Mouse (Mus musculus) gastrocnemius, adult 2 months (tissue): Measurements from ENCODE around the gene Sccpdh. TPM values are rescaled to one million over a fixed set of nuclear protein-coding genes. Genes with fewer than 3 reads are reported as not detected.
"Not testable (repeated sequence)": the region's sequence is repeated elsewhere in the genome, so short reads cannot be mapped to it uniquely, and the experiment has no call there.

ENCODE experiments used
- DNase-seq: peaks from one replicate; pipeline ENCODE4 v3.0.0; 2022
- H3K27ac ChIP-seq: fragments of 200-600 bp; 2 replicates; pipeline ENCODE4 v1.8.1; 2022; ENCODE audit warnings: mild to moderate bottlenecking
- H3K4me3 ChIP-seq: fragments of 200-600 bp; 2 replicates; pipeline ENCODE4 v1.8.1; 2022; ENCODE audit warnings: mild to moderate bottlenecking, moderate library complexity
- CTCF ChIP-seq: fragments of 200-600 bp; IDR thresholded peaks from 2 replicates; pipeline ENCODE4 v1.8.1; 2022; ENCODE audit warnings: antibody characterized with exemption, mild to moderate bottlenecking, moderate library complexity
- intact Hi-C: fragments of 180-260 bp; cut with DNase I; formaldehyde crosslinking; loops from one replicate; pipeline ENCODE4 v1.15.1; 2025
- total RNA-seq, 2 experiments: library from RNA; stranded (reverse); gene quantifications; 2 replicates each; pipeline ENCODE4 v1.2.3; 2021

Gene Sccpdh
- total RNA-seq, 2 experiments from 2014 or later: 31.8 to 38.3 TPM

- peak; percentile 95 for TF ChIP-seq CTCF
- no peak overlapping the region for H3K27ac ChIP-seq
- peak overlapping the region; percentile 59 for H3K4me3 ChIP-seq
- intact Hi-C loops: loop anchor here (10.0 kb wide), 2 partner anchors 89 to 199 kb away; no protein-coding TSS in a partner anchor
- peak; percentile 80 for DNase-seq
Observed at GRCm38 (mm10) chr1:179645101-179645979, 22.7 kb upstream of the Sccpdh start.

DNA sequence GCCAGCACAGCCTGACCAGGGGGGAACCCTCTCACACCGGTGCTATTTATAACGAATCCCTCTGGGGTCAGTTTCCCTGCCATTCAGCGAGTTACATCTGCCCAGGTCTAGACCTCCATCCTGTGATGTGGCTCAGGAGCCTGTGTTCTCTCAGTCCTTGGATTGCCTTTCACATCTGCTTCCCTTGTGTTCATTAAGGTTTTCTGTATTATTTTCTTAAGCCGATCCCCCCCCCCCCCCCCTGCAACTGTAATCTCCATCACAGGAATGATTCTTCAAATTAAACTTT is 22.1 kb upstream of the Sccpdh start:
- no peak for TF ChIP-seq CTCF
- intact Hi-C loops: loop anchor here (10.0 kb wide), 2 partner anchors 89 to 199 kb away; no protein-coding TSS in a partner anchor
- DNase-seq: no peak
- Histone ChIP-seq H3K27ac (no peak overlapping the region), H3K4me3 (peak overlapping the region; percentile 59)

- not testable (repeated sequence) for H3K4me3 ChIP-seq, DNase-seq, H3K27ac ChIP-seq
- intact Hi-C loops: loop anchor here (10.0 kb wide), 2 partner anchors 86 to 196 kb away; no protein-coding TSS in a partner anchor
Observed at GRCm38 (mm10) chr1:179648678-179649077, 19.3 kb upstream of the Sccpdh start.

- DNase-seq: no peak
- intact Hi-C loops: loop anchor here (10.0 kb wide), 2 partner anchors 85 to 195 kb away; no protein-coding TSS in a partner anchor
- Histone ChIP-seq H3K27ac (no peak overlapping the region), H3K4me3 (no peak overlapping the region)
- TF ChIP-seq CTCF: no peak
Observed at GRCm38 (mm10) chr1:179649324-179649723, 18.7 kb upstream of the Sccpdh start.

- H3K27ac ChIP-seq: no peak overlapping the region
- H3K4me3 ChIP-seq: no peak overlapping the region
- no peak for TF ChIP-seq CTCF
- intact Hi-C loops: no loop called here
- no peak for DNase-seq
Observed at GRCm38 (mm10) chr1:179650284-179650683, 17.7 kb upstream of the Sccpdh start.

DNA sequence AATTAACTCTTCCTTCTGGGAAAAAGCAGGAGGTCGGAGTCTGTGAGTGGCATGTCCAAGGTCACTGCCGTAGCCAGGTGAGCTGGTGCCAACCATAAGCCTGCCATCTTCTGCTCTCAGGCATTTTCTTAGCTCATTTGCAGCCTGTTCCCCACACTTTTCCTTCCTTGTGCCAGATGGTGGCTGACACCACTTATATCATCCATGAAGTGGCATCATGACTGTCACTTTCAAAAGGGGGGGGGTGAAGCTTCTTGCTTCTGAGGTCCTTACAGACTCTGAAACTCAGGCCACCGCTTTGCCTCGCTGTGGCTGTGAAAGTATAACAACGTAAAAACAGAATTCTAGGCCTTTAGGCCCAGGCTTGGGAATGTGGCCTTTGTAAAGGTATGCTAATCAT is 16.8 kb upstream of the Sccpdh start:
- Histone ChIP-seq H3K4me3 (no peak overlapping the region), H3K27ac (no peak overlapping the region)
- TF ChIP-seq CTCF: no peak
- intact Hi-C loops: no loop called here
- DNase-seq: no peak

DNA sequence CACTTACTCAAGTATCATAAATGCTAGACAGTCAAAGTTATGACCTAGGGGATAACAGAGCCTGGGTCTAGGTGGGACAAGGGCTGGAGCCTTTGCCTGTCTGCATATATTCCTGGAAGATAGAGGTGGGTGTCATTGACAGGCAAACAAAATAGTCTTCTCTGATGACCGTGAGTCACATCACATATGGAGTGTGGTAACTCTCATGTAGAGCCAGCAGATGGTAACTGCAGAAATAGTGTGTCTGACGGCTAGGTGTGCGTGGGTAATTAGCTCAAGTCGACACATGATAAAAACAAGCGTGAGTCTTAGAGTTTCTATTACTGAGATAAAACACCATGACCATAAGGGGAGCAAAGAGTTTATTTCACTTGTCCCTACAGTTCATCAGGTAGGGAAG is 4.9 kb upstream of the Sccpdh start:
- H3K27ac ChIP-seq: no peak overlapping the region
- H3K4me3 ChIP-seq: no peak overlapping the region
- intact Hi-C loops: loop anchor here (10.0 kb wide), 1 partner anchor 62 kb away; no protein-coding TSS in a partner anchor
- DNase-seq: no peak
- TF ChIP-seq CTCF: no peak

DNA sequence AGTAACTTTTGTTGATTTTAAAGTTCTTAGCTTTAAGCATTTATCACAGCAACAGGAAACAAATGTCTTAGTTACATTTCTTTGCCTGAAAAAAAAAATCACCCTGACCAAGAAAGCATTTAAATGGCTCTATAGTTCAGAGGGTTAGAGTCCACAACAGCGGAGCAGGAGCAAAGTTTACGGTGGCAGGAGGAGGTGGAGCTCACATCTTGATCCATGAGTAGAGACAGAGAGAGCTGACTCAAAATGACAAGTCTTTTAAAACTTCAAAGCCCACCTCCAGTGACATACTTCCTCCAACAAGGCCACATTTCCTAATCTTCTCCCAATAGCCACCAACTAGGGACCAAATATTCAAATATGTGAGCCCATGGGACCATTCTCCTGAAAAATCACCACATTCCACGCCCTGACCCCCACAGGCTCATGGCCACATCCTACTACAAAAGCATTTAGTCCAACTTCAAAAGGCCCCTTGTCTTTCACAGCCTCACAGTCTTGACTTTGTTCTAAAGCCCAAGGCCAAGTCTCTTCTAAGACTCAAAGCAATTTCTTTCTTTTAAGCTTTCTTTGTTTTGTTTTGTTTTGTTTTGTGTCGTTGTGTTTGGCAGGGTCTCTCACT is 3.6 kb upstream of the Sccpdh start:
- DNase-seq: no peak
- intact Hi-C loops: loop anchor here (10.0 kb wide), 1 partner anchor 60 kb away; no protein-coding TSS in a partner anchor
- TF ChIP-seq CTCF: no peak

DNA sequence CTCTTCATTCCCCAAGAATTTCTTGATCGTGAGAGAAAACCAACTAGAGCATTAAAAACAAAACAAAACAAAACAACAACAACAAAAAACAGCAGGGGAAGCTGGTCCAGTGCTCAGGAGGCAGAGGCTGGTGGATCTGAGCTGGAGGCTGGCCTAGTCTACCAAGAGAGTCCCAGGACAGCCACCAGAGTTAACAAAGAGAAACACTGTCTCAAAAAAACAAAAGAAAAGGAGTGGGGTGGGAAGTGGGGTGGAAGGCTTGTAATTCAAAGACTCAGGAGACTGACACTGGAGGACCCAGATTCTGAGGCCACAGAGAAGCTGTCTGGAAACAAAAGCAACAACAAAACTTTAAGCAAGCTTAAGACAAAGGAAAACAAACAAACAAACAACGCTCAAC is 1.0 kb upstream of the Sccpdh start:
- DNase-seq: no peak
- intact Hi-C loops: loop anchor here (10.0 kb wide), 1 partner anchor 58 kb away; no protein-coding TSS in a partner anchor
- Histone ChIP-seq H3K27ac (peak overlapping the region; percentile 93), H3K4me3 (peak overlapping the region; percentile 96)
- TF ChIP-seq CTCF: no peak

More for the DNA sequence above, 3.6 kb upstream of the Sccpdh start:
- H3K27ac ChIP-seq: no peak overlapping the region
- H3K4me3 ChIP-seq: no peak overlapping the region

- TF ChIP-seq CTCF: no peak
- Histone ChIP-seq H3K27ac (peak overlapping the region; percentile 93), H3K4me3 (peak overlapping the region; percentile 96)
- intact Hi-C loops: loop anchor here (10.0 kb wide), 1 partner anchor 57 kb away; no protein-coding TSS in a partner anchor
- peak; percentile 38 for DNase-seq
Observed at GRCm38 (mm10) chr1:179667450-179667849, 560 bp upstream of the Sccpdh start.

DNA sequence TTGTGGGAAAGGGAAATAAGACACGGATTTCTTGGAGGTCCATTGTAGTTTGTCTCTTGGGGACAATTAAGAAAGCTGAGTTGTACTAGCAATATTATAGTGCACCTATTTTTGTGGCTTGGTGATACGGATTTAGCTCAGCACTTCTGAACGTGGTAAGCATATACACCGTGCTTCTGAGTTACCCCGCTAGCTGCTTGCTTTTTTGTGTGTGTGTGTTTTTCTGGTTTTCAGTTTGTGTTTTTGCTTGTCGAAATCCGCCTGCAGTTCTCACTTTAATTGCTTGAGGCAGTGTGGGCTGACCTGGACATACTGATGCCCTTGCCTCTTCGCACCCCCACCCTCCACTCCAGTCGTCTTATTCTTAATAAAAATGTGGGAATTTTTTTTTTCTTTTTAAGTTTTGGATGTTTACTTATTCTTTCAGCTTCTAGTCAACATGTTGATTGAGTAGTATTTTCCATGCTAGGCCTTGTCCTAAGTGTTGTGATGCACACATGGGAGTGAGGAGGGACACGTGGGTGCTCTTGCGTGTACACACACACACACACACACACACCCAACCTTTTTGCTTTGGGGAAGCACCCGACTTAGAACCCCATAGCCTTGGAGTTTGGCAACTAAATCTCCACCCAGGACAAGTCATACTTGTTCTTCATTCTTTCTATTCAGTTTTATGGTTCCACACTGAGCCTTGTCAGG is 977 bp downstream of the Sccpdh start:
- TF ChIP-seq CTCF: peak; percentile 5; the same call in 1 of the 2 replicates
- no peak for DNase-seq
- peak overlapping the region; percentile 96 for H3K4me3 ChIP-seq
- H3K27ac ChIP-seq: peak overlapping the region; percentile 93
- intact Hi-C loops: loop anchor here (10.0 kb wide), 1 partner anchor 56 kb away; no protein-coding TSS in a partner anchor

DNA sequence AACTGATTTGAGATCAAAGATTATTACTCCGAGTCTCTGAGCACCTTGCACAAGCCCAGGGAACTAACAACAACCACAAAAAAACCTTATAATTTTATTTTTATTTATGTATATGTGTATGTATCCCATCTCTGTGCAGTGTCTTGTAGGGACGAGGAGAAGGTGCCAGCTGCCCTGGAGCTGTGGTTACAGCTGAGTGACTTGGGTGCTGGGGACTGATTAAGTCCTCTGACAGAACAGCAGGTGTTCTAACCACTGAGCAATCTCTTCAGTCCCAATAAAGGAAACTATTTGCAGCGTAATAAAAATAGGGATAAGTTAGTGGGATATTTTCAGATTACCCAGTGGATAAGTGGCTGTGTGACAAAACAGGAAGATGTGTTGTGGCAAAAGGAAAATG is 6.3 kb downstream of the Sccpdh start:
- H3K27ac ChIP-seq: peak overlapping the region; percentile 63; the same call in 1 of the 2 replicates
- no peak for DNase-seq
- intact Hi-C loops: no loop called here
- no peak for TF ChIP-seq CTCF
- no peak overlapping the region for H3K4me3 ChIP-seq

GRCm38 (mm10) chr1:179677031-179677430 is 9.0 kb downstream of the Sccpdh start:
- intact Hi-C loops: no loop called here
- Histone ChIP-seq H3K27ac (no peak overlapping the region), H3K4me3 (no peak overlapping the region)
- DNase-seq: no peak
- no peak for TF ChIP-seq CTCF
